Comparison of ENCODE assay signal across 15 mouse cellular contexts in the genomic region with DNA sequence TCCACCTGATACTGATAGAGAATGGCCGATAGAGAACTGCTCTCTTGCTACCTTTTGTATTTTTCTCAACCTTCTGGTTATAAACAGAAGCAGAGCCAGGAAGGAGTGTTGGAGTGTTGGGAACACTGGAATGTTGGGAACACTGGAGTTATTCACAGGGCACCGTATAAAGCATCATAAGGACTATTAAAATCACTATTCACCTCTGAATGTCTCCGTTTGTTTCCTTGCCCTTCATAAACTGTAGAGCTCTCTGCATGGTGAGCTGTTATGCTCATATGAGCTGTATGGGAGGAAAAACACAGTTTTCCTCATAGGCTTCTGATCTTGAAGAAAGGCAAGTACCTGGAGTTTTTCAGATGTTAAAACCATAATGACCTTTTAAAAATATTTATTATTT.
"Had no signal": no experiment of that assay in that cellular context is flagged by ENCODE, and none has a peak within 500 bp of the region (broad histone marks: within the 10 kb centered on the region; RNA-seq: fewer than 3 reads in every experiment).

No protein-coding gene starts in this region.

- H3K4me3 ChIP-seq: neural tube, embryonic 15.5 days; stomach, embryonic 15.5 days had no signal

- H3K9me3 ChIP-seq: neural tube, embryonic 15.5 days; stomach, embryonic 15.5 days had no signal

- H3K9ac ChIP-seq: neural tube, embryonic 15.5 days; stomach, embryonic 15.5 days had no signal

- H3K27me3 ChIP-seq: neural tube, embryonic 15.5 days; stomach, embryonic 15.5 days had no signal

- DNase-seq: retina, postnatal 1 day; right cerebral cortex, adult 18-20 months; right cerebral cortex, postnatal 14 days; right cerebral cortex, postnatal 25 days; right cerebral cortex, postnatal 4 days; spleen, adult 18-20 months; thymus, adult 18-20 months; thymus, adult 2 months; thymus, postnatal 14 days; thymus, postnatal 25 days; thymus, postnatal 36 days; thymus, postnatal 4 days had no signal

- H3K27ac ChIP-seq: neural tube, embryonic 15.5 days; stomach, embryonic 15.5 days; stomach, postnatal 0 days had no signal

- H3K4me2 ChIP-seq: neural tube, embryonic 15.5 days; stomach, embryonic 15.5 days had no signal

- H3K36me3 ChIP-seq: neural tube, embryonic 15.5 days; stomach, embryonic 15.5 days had no signal

- H3K4me1 ChIP-seq: stomach, embryonic 15.5 days had no signal
